Mouse (Mus musculus) hindbrain, postnatal 0 days (tissue): ENCODE measurements at regions not wholly inside any gene's neighbourhood (a gene's known extent, or its start where the extent isn't known, plus 50 kb on each side); places are given as distances from the start of the nearest gene placed in this dataset.
A peak's percentile ranks its signal among the peaks of the same experiment; 100 is the strongest.

ENCODE experiments used
- ATAC-seq: fragments of 200-750 bp; cut with Nextera tagmentation; 2 replicates; pipeline ENCODE4 v1.8.0; 2017; ENCODE audit warnings: mild to moderate bottlenecking, moderate TSS enrichment, moderate library complexity
- DNase-seq: peaks from one replicate; pipeline ENCODE4 v3.0.0-alpha.2; 2015; ENCODE audit warnings: low spot score
- H3K27ac ChIP-seq: fragments of 300-500 bp; sonication (generic); 2 replicates; pipeline ENCODE4 v1.5.1; 2014; ENCODE audit warnings: mild to moderate bottlenecking
- H3K27me3 ChIP-seq: fragments of 300-500 bp; sonication (generic); 2 replicates; pipeline ENCODE4 v1.6.1; 2014; ENCODE audit warnings: low read length, mixed read lengths; ENCODE audit not compliant: insufficient read depth
- H3K36me3 ChIP-seq: fragments of 300-500 bp; sonication (generic); 2 replicates; pipeline ENCODE4 v1.6.1; 2014; ENCODE audit warnings: low read length, mixed read lengths; ENCODE audit not compliant: insufficient read depth
- H3K4me1 ChIP-seq: fragments of 300-500 bp; sonication (generic); 2 replicates; pipeline ENCODE4 v1.6.1; 2014; ENCODE audit warnings: antibody characterized with exemption, low read length, mixed read lengths; ENCODE audit not compliant: insufficient read depth
- H3K4me2 ChIP-seq: fragments of 300-500 bp; sonication (generic); 2 replicates; pipeline ENCODE4 v1.6.1; 2014; ENCODE audit warnings: low read depth, mild to moderate bottlenecking, low read length, moderate library complexity, mixed read lengths
- H3K4me3 ChIP-seq: fragments of 300-500 bp; sonication (generic); 2 replicates; pipeline ENCODE4 v1.5.1; 2014; ENCODE audit warnings: low read length
- H3K9ac ChIP-seq: fragments of 300-500 bp; sonication (generic); replicated peaks from 2 replicates; pipeline ENCODE4 v1.6.1; 2014; ENCODE audit warnings: mild to moderate bottlenecking, low read length, moderate library complexity, mixed read lengths
- H3K9me3 ChIP-seq: fragments of 300-500 bp; sonication (generic); 2 replicates; pipeline ENCODE4 v1.6.1; 2016; ENCODE audit warnings: low read length, mixed read lengths
- CTCF ChIP-seq: IDR thresholded peaks from 2 replicates; pipeline ENCODE4 v1.5.1; 2016; ENCODE audit warnings: antibody characterized with exemption, control low read depth, low read depth
- WGBS: fragments of 180-500 bp; shearing (Covaris S2); extraction: QIAGEN DNeasy Blood & Tissue Kit; methylation state at CpG from one replicate; pipeline ENCODE4 v1.1.7; 2014; 5-methylcytosine and 5-hydroxymethylcytosine counted together

DNA sequence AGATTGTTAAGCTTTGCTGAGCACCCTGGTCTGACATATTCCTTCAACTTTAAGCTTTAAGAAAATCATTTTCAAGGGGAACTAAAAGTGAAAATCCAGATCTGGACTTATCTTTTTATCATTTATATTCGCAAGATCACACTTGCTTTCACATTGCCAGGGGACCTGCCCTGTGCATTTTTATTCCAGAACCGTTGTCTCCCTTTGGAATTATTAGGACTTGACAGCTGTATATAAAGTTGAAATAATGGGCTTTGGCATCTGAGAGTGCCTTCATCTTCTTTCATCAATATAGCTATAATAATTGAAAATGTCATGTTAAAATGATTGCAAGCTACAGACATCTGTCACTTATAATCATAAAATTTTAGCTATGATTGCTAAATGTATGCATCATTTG is 276.8 kb upstream of the Olfm3 start:
- ATAC-seq (no peak), DNase-seq (no peak)
- WGBS, result 72% methylated on average over 2 of the region's 2 CpGs

DNA sequence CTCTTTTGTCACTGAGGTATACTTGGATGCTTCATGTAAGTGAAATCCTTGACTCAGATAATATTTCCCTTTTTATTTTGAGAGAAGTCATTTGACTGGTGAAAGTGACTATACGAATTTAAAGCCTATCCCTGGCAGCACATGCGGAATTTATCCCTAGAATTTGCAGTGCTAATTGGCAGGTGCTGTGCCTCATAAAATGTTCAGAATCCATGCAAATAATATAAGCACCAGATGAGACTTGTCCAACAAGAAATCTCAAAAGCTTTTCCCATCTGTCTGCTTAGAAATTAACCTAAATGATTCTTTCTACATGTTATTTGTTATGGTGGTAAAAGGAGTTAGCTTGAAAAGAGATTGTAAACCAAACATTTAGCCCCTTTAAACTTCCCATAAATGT is 268.5 kb upstream of the Olfm3 start:
- Histone ChIP-seq H3K27me3 (no peaks in the 10 kb centered on the region), H3K4me2 (no peak overlapping the region), H3K9ac (no peak overlapping the region), H3K4me3 (no peak overlapping the region), H3K9me3 (no peaks in the 10 kb centered on the region), H3K4me1 (no peaks in the 10 kb centered on the region), H3K36me3 (no peaks in the 10 kb centered on the region), H3K27ac (no peak overlapping the region)
- no peak for DNase-seq
- no peak for ATAC-seq
- WGBS, result 76% methylated on average over 2 of the region's 2 CpGs
- TF ChIP-seq CTCF, result no peak

More for the DNA sequence above, 276.8 kb upstream of the Olfm3 start:
- Histone ChIP-seq H3K27me3 (no peaks in the 10 kb centered on the region), H3K27ac (no peak overlapping the region), H3K4me1 (no peaks in the 10 kb centered on the region), H3K9me3 (no peaks in the 10 kb centered on the region), H3K9ac (no peak overlapping the region), H3K4me2 (no peak overlapping the region), H3K4me3 (no peak overlapping the region), H3K36me3 (no peaks in the 10 kb centered on the region)
- no peak for TF ChIP-seq CTCF

GRCm38 (mm10) chr3:114647957-114648356 is 255.9 kb upstream of the Olfm3 start:
- H3K27me3 ChIP-seq, result no peaks in the 10 kb centered on the region
- no peak for TF ChIP-seq CTCF
- H3K4me2 ChIP-seq, result no peak overlapping the region
- DNase-seq (no peak), ATAC-seq (no peak)
- H3K27ac ChIP-seq, result no peak overlapping the region
- H3K9ac ChIP-seq, result no peak overlapping the region
- H3K36me3 ChIP-seq, result no peaks in the 10 kb centered on the region
- 68% methylated on average over 3 of the region's 3 CpGs for WGBS
- H3K4me3 ChIP-seq, result no peak overlapping the region
- H3K9me3 ChIP-seq, result no peaks in the 10 kb centered on the region
- H3K4me1 ChIP-seq, result no peaks in the 10 kb centered on the region

GRCm38 (mm10) chr3:114697946-114698345 is 205.9 kb upstream of the Olfm3 start:
- no peak overlapping the region for H3K4me2 ChIP-seq
- no peak overlapping the region for H3K4me3 ChIP-seq
- no peaks in the 10 kb centered on the region for H3K4me1 ChIP-seq
- H3K36me3 ChIP-seq, result no peaks in the 10 kb centered on the region
- no peak for TF ChIP-seq CTCF
- no peak overlapping the region for H3K9ac ChIP-seq
- WGBS, result 30% methylated on average over 2 of the region's 2 CpGs
- ATAC-seq, result peak; percentile 74
- H3K27me3 ChIP-seq, result no peaks in the 10 kb centered on the region
- peak; percentile 58 for DNase-seq
- no peak overlapping the region for H3K27ac ChIP-seq
- no peaks in the 10 kb centered on the region for H3K9me3 ChIP-seq

DNA sequence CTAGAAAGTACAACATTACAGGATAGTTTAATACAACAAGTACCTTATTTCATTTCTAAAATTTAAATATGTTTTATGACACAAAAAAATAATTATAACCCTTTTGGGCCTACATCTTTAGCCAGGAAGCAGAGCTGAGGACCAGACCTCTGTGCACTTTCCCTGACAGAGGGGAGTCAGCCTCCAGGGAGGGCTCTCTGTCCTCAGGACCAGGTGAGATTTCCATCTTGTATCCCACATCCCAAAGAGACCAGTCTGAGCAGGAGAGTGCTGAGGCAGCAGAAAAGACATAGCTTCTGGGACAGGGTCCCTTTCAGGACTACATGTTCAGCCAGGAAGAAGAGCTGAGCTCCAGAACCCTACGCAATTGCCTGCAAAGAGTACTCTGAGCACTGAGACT is 178.7 kb upstream of the Olfm3 start:
- DNase-seq (no peak), ATAC-seq (no peak)
- no peak overlapping the region for H3K4me2 ChIP-seq
- no peak for TF ChIP-seq CTCF
- H3K4me3 ChIP-seq, result no peak overlapping the region
- no peak overlapping the region for H3K9ac ChIP-seq
- no peaks in the 10 kb centered on the region for H3K36me3 ChIP-seq
- H3K27ac ChIP-seq, result no peak overlapping the region
- no peaks in the 10 kb centered on the region for H3K27me3 ChIP-seq
- H3K4me1 ChIP-seq, result no peaks in the 10 kb centered on the region
- no peaks in the 10 kb centered on the region for H3K9me3 ChIP-seq
- 95% methylated on average over 1 of the region's 1 CpGs for WGBS

GRCm38 (mm10) chr3:114736426-114736825 is 167.5 kb upstream of the Olfm3 start:
- WGBS, result 90% methylated on average over 2 of the region's 2 CpGs
- ATAC-seq (no peak), DNase-seq (no peak)
- no peaks in the 10 kb centered on the region for H3K27me3 ChIP-seq
- H3K9ac ChIP-seq, result no peak overlapping the region
- H3K4me2 ChIP-seq, result no peak overlapping the region
- H3K4me1 ChIP-seq, result no peaks in the 10 kb centered on the region
- no peak for TF ChIP-seq CTCF
- H3K4me3 ChIP-seq, result no peak overlapping the region
- H3K36me3 ChIP-seq, result no peaks in the 10 kb centered on the region
- no peaks in the 10 kb centered on the region for H3K9me3 ChIP-seq
- no peak overlapping the region for H3K27ac ChIP-seq

DNA sequence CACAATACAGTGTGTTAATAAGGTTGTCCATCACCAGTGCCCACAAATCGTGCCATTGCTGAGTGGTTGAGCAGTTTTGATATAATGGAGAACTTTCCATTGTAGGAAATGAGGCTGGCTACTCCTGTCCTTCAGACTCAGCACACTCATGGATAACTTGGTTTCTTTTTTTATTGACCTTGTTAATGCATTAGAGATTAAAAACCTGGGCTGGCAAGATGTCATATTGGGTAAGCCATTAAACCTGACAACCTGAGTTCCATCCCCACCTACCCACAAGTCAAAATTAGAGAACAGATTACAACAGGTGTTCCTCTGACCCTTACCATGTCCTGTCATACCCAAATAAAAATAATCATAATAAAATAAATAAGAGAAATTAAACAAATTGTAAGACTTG is 159.7 kb upstream of the Olfm3 start:
- H3K9ac ChIP-seq, result no peak overlapping the region
- DNase-seq (no peak), ATAC-seq (no peak)
- H3K36me3 ChIP-seq, result no peaks in the 10 kb centered on the region
- H3K4me3 ChIP-seq, result no peak overlapping the region
- H3K27me3 ChIP-seq, result no peaks in the 10 kb centered on the region
- no peak for TF ChIP-seq CTCF
- no peak overlapping the region for H3K4me2 ChIP-seq
- 82% methylated on average over 1 of the region's 1 CpGs for WGBS
- H3K9me3 ChIP-seq, result no peaks in the 10 kb centered on the region
- no peaks in the 10 kb centered on the region for H3K4me1 ChIP-seq
- no peak overlapping the region for H3K27ac ChIP-seq
